Mouse (Mus musculus) liver, embryonic 11.5 days (tissue): ENCODE results near the gene Dis3l2. TPM values are rescaled to one million over a fixed set of nuclear protein-coding genes. Genes with fewer than 3 reads are reported as not detected.

Source experiments
- ATAC-seq: fragments of 200-750 bp; cut with Nextera tagmentation; replicated peaks from 2 replicates; pipeline ENCODE4 v1.8.0; 2017; ENCODE audit warnings: moderate number of reproducible peaks, mild to moderate bottlenecking, moderate TSS enrichment, moderate library complexity; ENCODE audit not compliant: low FRiP score
- DNase-seq: peaks from one replicate; pipeline ENCODE4 v3.0.0-alpha.2; 2017; ENCODE audit warnings: low spot score
- H3K27ac ChIP-seq: fragments of 300-500 bp; sonication (generic); 2 replicates; pipeline ENCODE4 v1.5.1; 2014; ENCODE audit warnings: mild to moderate bottlenecking, low read depth, low read length, control low read depth
- H3K27me3 ChIP-seq: fragments of 300-500 bp; sonication (generic); replicated peaks from 2 replicates; pipeline ENCODE4 v1.6.1; 2014; ENCODE audit warnings: low read length, mixed read lengths; ENCODE audit not compliant: control insufficient read depth, insufficient read depth
- H3K36me3 ChIP-seq: fragments of 300-500 bp; sonication (generic); 2 replicates; pipeline ENCODE4 v1.6.1; 2014; ENCODE audit warnings: mild to moderate bottlenecking, low read length, moderate library complexity, mixed read lengths; ENCODE audit not compliant: control insufficient read depth, insufficient read depth
- H3K4me1 ChIP-seq: fragments of 300-500 bp; sonication (generic); replicated peaks from 2 replicates; pipeline ENCODE4 v1.6.1; 2014; ENCODE audit warnings: low read length, mixed read lengths; ENCODE audit not compliant: control insufficient read depth, insufficient read depth
- H3K4me2 ChIP-seq: fragments of 300-500 bp; sonication (generic); 2 replicates; pipeline ENCODE4 v1.6.1; 2014; ENCODE audit warnings: mild to moderate bottlenecking, control low read depth, moderate library complexity
- H3K4me3 ChIP-seq: fragments of 300-500 bp; sonication (generic); 2 replicates; pipeline ENCODE4 v1.5.1; 2014; ENCODE audit warnings: low read depth, low read length, control low read depth
- H3K9ac ChIP-seq: fragments of 300-500 bp; sonication (generic); 2 replicates; pipeline ENCODE4 v1.6.1; 2014; ENCODE audit warnings: low read depth, low read length, control low read depth
- H3K9me3 ChIP-seq: fragments of 300-500 bp; sonication (generic); 2 replicates; pipeline ENCODE4 v1.6.1; 2016; ENCODE audit warnings: low read length, inconsistent platforms, mixed read lengths; ENCODE audit not compliant: control insufficient read depth
- WGBS: fragments of 180-500 bp; shearing (Covaris S2); extraction: QIAGEN DNeasy Blood & Tissue Kit; methylation state at CpG from one replicate; pipeline ENCODE4 v1.1.7; 2014; 5-methylcytosine and 5-hydroxymethylcytosine counted together
- polyA plus RNA-seq: library from polyadenylated mRNA; unstranded; fragments of >200 nt; fragmentation: Nextera tagmentation; extraction: Ambion mirVana; gene quantifications from 2 replicates; pipeline ENCODE4 v1.2.1, GENCODE M21; 2014

Gene Dis3l2
- polyA plus RNA-seq, 1 experiment from 2014 or later: 20.2 TPM

- Histone ChIP-seq H3K4me2 (no peak overlapping the region), H3K4me1 (peaks cover 13% of the 10 kb centered on the region), H3K9me3 (no peaks in the 10 kb centered on the region), H3K27me3 (no peaks in the 10 kb centered on the region), H3K4me3 (no peak overlapping the region), H3K27ac (no peak overlapping the region), H3K9ac (no peak overlapping the region), H3K36me3 (no peaks in the 10 kb centered on the region)
- DNase-seq: no peak
- 63% methylated on average over 2 of the region's 2 CpGs for WGBS
- no peak for ATAC-seq
Measured at GRCm38 (mm10) chr1:87038477-87039070, 335.0 kb downstream of the Dis3l2 start.

DNA sequence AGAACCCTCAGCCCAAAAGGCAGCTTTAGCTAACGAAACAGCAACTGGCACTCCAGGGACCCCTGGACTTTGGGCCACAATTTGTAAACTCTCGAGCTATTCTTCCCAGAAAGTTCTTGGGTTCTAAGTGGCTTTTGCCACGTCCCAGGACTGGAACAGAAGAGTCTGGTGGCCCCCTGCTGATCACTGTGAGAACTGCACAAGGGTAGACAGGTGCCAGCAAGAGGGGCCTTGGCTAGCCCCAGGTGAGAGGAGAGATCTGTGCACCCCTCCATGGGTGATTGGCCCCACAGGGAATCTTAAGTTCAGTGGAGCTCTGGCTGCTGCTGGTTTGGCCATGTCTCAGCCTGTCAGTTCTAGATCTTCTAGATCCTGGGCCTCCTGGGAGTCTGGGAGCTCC, 337.5 kb downstream of the Dis3l2 start:
- Histone ChIP-seq H3K27me3 (no peaks in the 10 kb centered on the region), H3K4me2 (no peak overlapping the region), H3K36me3 (no peaks in the 10 kb centered on the region), H3K27ac (no peak overlapping the region), H3K9me3 (no peaks in the 10 kb centered on the region), H3K4me1 (peaks cover 5% of the 10 kb centered on the region; the same call in 1 of the 2 replicates), H3K4me3 (no peak overlapping the region), H3K9ac (no peak overlapping the region)
- WGBS: 30% methylated on average over 3 of the region's 3 CpGs
- no peak for ATAC-seq
- DNase-seq: peak; percentile 46

GRCm38 (mm10) chr1:87041814-87042438, 338.3 kb downstream of the Dis3l2 start:
- no peaks in the 10 kb centered on the region for H3K27me3 ChIP-seq
- H3K9ac ChIP-seq: no peak overlapping the region
- DNase-seq: peak; percentile 67
- H3K4me3 ChIP-seq: no peak overlapping the region
- H3K4me2 ChIP-seq: no peak overlapping the region
- no peaks in the 10 kb centered on the region for H3K9me3 ChIP-seq
- H3K27ac ChIP-seq: no peak overlapping the region
- H3K4me1 ChIP-seq: no peaks in the 10 kb centered on the region
- no peak for ATAC-seq
- WGBS: 3% methylated on average over 1 of the region's 1 CpGs
- no peaks in the 10 kb centered on the region for H3K36me3 ChIP-seq

- WGBS: 64% methylated on average over 3 of the region's 3 CpGs
- Histone ChIP-seq H3K4me2 (no peak overlapping the region), H3K4me1 (no peaks in the 10 kb centered on the region), H3K4me3 (no peak overlapping the region), H3K27me3 (no peaks in the 10 kb centered on the region), H3K9me3 (no peaks in the 10 kb centered on the region), H3K9ac (no peak overlapping the region), H3K36me3 (no peaks in the 10 kb centered on the region), H3K27ac (no peak overlapping the region)
- ATAC-seq: no peak
- no peak for DNase-seq
Measured at GRCm38 (mm10) chr1:87050072-87050471, 346.5 kb downstream of the Dis3l2 start.

DNA sequence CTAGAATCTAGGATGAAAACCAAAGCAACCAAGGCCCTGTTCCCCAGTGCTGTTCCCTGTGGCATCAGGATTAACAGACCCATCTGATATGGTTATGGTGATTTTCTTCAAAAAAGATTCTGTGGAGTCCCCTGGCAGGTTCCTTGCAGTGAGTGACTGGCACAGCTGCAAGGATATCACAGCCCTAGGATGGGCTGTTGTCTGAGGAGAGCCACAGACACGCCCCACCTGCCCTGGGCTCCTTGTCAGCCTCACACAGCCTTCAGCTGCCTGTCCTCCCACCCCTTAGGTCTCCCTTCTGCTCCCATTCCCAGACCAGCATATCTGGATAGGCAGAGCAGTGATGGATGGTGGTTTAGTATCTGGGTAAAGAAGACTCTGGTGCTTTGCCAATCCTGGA, 347.1 kb downstream of the Dis3l2 start:
- H3K36me3 ChIP-seq: no peaks in the 10 kb centered on the region
- no peaks in the 10 kb centered on the region for H3K27me3 ChIP-seq
- H3K4me1 ChIP-seq: no peaks in the 10 kb centered on the region
- DNase-seq: no peak
- no peak overlapping the region for H3K9ac ChIP-seq
- no peak overlapping the region for H3K4me2 ChIP-seq
- no peaks in the 10 kb centered on the region for H3K9me3 ChIP-seq
- 62% methylated on average over 1 of the region's 1 CpGs for WGBS
- H3K4me3 ChIP-seq: no peak overlapping the region
- no peak overlapping the region for H3K27ac ChIP-seq
- ATAC-seq: no peak

DNA sequence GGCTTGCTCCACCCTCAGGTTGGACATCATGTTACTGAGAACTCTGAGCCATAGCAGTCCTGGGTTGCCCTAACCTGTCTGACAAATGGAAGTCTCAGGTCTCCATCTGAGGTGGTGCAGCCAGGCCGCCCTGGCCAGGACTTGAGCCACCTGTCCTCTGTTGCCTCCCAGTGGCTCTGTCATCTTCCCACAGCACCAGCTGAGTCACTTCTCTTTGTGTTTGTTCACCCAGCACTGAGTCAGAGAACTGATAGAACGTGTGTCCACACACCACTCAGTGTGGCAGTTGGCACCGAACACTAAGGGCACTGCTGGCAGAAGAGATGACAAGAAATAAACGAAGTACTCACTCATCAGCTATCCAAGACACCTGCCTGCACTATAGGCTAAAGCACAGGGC, 347.8 kb downstream of the Dis3l2 start:
- Histone ChIP-seq H3K4me2 (no peak overlapping the region), H3K4me3 (no peak overlapping the region), H3K4me1 (no peaks in the 10 kb centered on the region), H3K27ac (no peak overlapping the region), H3K27me3 (no peaks in the 10 kb centered on the region), H3K36me3 (no peaks in the 10 kb centered on the region), H3K9me3 (no peaks in the 10 kb centered on the region), H3K9ac (no peak overlapping the region)
- DNase-seq: no peak
- 75% methylated on average over 4 of the region's 4 CpGs for WGBS
- ATAC-seq: no peak

DNA sequence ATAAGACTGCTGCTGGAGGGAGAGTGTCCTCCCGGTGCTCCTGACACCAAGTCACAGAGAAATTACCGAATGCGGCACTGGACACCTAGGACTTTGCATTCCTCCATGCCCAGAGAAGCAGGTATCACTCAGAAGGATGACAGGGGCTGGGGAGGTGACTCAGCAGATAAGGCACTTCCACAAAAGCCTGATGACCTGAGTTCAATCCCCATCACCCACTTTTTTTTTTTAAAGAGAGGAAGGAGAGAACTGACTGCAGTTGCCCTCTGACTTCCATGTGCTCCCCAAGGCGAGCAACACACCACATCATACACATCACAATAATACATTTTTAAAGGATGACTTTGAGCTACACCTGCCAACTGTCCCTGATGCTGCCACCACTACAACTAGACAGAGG, 353.5 kb downstream of the Dis3l2 start:
- no peak for ATAC-seq
- H3K9me3 ChIP-seq: no peaks in the 10 kb centered on the region
- WGBS: 74% methylated on average over 4 of the region's 4 CpGs
- H3K4me1 ChIP-seq: no peaks in the 10 kb centered on the region
- H3K9ac ChIP-seq: no peak overlapping the region
- DNase-seq: no peak
- no peak overlapping the region for H3K4me2 ChIP-seq
- no peaks in the 10 kb centered on the region for H3K36me3 ChIP-seq
- no peak overlapping the region for H3K27ac ChIP-seq
- H3K27me3 ChIP-seq: no peaks in the 10 kb centered on the region
- no peak overlapping the region for H3K4me3 ChIP-seq

DNA sequence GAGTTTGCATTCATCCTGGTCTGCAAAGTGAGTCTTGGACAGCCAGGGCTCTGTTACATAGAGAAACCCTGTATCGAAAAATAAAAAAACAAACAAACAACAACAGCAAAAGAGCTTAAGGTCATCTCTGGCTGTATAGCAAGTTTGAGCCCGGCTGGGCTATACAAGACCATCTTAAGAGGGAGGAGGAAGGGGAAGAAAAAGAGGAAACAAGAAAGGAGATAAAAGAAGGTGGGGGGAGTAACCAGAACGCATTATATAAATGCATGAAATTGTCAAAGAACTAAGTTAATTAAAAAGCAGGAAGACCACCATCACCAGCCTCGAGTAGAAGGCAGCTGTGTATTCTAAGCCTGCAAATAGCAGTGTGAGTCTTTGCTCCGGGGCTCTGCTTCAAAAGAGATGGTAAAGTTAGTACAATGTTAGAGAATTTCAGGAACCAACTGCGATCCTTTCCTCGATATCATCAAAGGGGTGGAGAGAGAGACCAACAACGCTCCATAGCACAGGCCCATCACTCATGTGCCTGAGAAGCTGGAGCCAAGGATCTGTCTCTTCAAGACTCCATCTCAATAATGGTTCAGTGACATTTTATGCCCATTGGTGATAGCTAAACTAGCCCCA, 355.5 kb downstream of the Dis3l2 start:
- ATAC-seq (no peak), DNase-seq (no peak)
- H3K4me1 ChIP-seq: no peaks in the 10 kb centered on the region
- H3K4me3 ChIP-seq: no peak overlapping the region
- no peak overlapping the region for H3K27ac ChIP-seq
- WGBS: 61% methylated on average over 8 of the region's 8 CpGs
- H3K9ac ChIP-seq: no peak overlapping the region
- no peaks in the 10 kb centered on the region for H3K27me3 ChIP-seq
- H3K36me3 ChIP-seq: no peaks in the 10 kb centered on the region
- no peaks in the 10 kb centered on the region for H3K9me3 ChIP-seq
- no peak overlapping the region for H3K4me2 ChIP-seq

DNA sequence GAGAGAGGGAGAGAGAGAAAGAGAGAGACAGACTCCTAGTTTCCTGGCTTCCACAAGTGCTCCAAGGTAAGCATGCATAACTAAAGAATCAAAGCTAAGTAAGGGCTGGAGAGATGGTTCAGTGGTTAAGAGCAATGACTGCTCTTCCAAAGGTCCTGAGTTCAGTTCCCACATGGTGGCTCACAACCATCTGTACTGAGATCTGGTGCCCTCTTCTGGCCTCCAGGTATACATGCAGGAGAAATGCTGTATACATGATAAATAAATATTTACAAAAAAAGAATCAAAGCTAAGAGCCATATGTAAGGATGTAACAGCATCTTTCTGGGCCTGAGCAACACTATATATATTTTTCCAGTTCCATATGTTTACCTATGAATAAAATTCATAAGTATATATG, 357.3 kb downstream of the Dis3l2 start:
- no peak overlapping the region for H3K4me3 ChIP-seq
- H3K9ac ChIP-seq: no peak overlapping the region
- H3K9me3 ChIP-seq: no peaks in the 10 kb centered on the region
- ATAC-seq: no peak
- no peak overlapping the region for H3K27ac ChIP-seq
- no peak overlapping the region for H3K4me2 ChIP-seq
- no peaks in the 10 kb centered on the region for H3K36me3 ChIP-seq
- no peaks in the 10 kb centered on the region for H3K4me1 ChIP-seq
- no peak for DNase-seq
- no peaks in the 10 kb centered on the region for H3K27me3 ChIP-seq
